Mouse (Mus musculus): ENCODE measurements around the gene Gm49366.
"Not testable (repeated sequence)": the region's sequence is repeated elsewhere in the genome, so short reads cannot be mapped to it uniquely, and the experiment has no call there.

The Gm49366 gene

GRCm38 (mm10) chr12:84038691-84039111 is at the start of gene Gm49366:
Gene Gm49366 (plus strand): TSS chr12:84038935.
- not testable (repeated sequence) for DNase-seq (ENCODE audit: low read depth in 2 of 2, low spot score in 2 of 2)

- DNase-seq (ENCODE audit: low read depth in 2 of 2, low spot score in 2 of 2) = no peak
Measured at GRCm38 (mm10) chr12:83989378-83989777, 49.4 kb upstream of the Gm49366 start.

GRCm38 (mm10) chr12:83997221-83997620 is 41.5 kb upstream of the Gm49366 start:
- no peak for DNase-seq (ENCODE audit: low read depth in 2 of 2, low spot score in 2 of 2)

- no peak for DNase-seq (ENCODE audit: low read depth in 2 of 2, low spot score in 2 of 2)
Measured at GRCm38 (mm10) chr12:83998341-83999107, 40.2 kb upstream of the Gm49366 start.

- DNase-seq (ENCODE audit: low read depth in 2 of 2, low spot score in 2 of 2) = not testable (repeated sequence)
Measured at GRCm38 (mm10) chr12:83999237-83999636, 39.5 kb upstream of the Gm49366 start.

- DNase-seq (ENCODE audit: low read depth in 2 of 2, low spot score in 2 of 2) = no peak
Measured at GRCm38 (mm10) chr12:84000418-84000817, 38.3 kb upstream of the Gm49366 start.

GRCm38 (mm10) chr12:84003866-84004265 is 34.9 kb upstream of the Gm49366 start:
- no peak for DNase-seq (ENCODE audit: low read depth in 2 of 2, low spot score in 2 of 2)

- no peak for DNase-seq (ENCODE audit: low read depth in 2 of 2, low spot score in 2 of 2)
Measured at GRCm38 (mm10) chr12:84008251-84008650, 30.5 kb upstream of the Gm49366 start.

GRCm38 (mm10) chr12:84008729-84009128 is 30.0 kb upstream of the Gm49366 start:
- no peak for DNase-seq (ENCODE audit: low read depth in 2 of 2, low spot score in 2 of 2)

GRCm38 (mm10) chr12:84009171-84009965 is 29.4 kb upstream of the Gm49366 start, which contains the start of gene Acot1:
Gene Acot1 (plus strand): TSS chr12:84009490.
- DNase-seq (ENCODE audit: low read depth in 2 of 2, low spot score in 2 of 2) = not testable (repeated sequence)

- no peak for DNase-seq (ENCODE audit: low read depth in 2 of 2, low spot score in 2 of 2)
Measured at GRCm38 (mm10) chr12:84010201-84010600, 28.5 kb upstream of the Gm49366 start.

GRCm38 (mm10) chr12:84011251-84012040 is 27.3 kb upstream of the Gm49366 start:
- no peak for DNase-seq (ENCODE audit: low read depth in 2 of 2, low spot score in 2 of 2)

- no peak for DNase-seq (ENCODE audit: low read depth in 2 of 2, low spot score in 2 of 2)
Measured at GRCm38 (mm10) chr12:84013130-84013529, 25.6 kb upstream of the Gm49366 start.

- DNase-seq (ENCODE audit: low read depth in 2 of 2, low spot score in 2 of 2) = no peak
Measured at GRCm38 (mm10) chr12:84013701-84014100, 25.0 kb upstream of the Gm49366 start.

GRCm38 (mm10) chr12:84020528-84020927 is 18.2 kb upstream of the Gm49366 start:
- not testable (repeated sequence) for DNase-seq (ENCODE audit: low read depth in 2 of 2, low spot score in 2 of 2)

- DNase-seq (ENCODE audit: low read depth in 2 of 2, low spot score in 2 of 2) = not testable (repeated sequence)
Measured at GRCm38 (mm10) chr12:84022266-84022665, 16.5 kb upstream of the Gm49366 start.

GRCm38 (mm10) chr12:84023052-84023745 is 15.5 kb upstream of the Gm49366 start:
- no peak for DNase-seq (ENCODE audit: low read depth in 2 of 2, low spot score in 2 of 2)

- DNase-seq (ENCODE audit: low read depth in 2 of 2, low spot score in 2 of 2) = no peak
Measured at GRCm38 (mm10) chr12:84025888-84026287, 12.8 kb upstream of the Gm49366 start.

GRCm38 (mm10) chr12:84028328-84028727 is 10.4 kb upstream of the Gm49366 start:
- DNase-seq (ENCODE audit: low read depth in 2 of 2, low spot score in 2 of 2) = not testable (repeated sequence)

- DNase-seq (ENCODE audit: low read depth in 2 of 2, low spot score in 2 of 2) = not testable (repeated sequence)
Measured at GRCm38 (mm10) chr12:84029043-84029442, 9.7 kb upstream of the Gm49366 start.
